17 mouse cellular contexts compared by ENCODE assay signal in genomic region chr1:162642591-162642990, GRCm38 (mm10). TPM values are rescaled to one million over a fixed set of nuclear protein-coding genes. Genes with fewer than 3 reads are reported as not detected.
"Had no signal": no experiment of that assay in that cellular context is flagged by ENCODE, and none has a peak within 500 bp of the region (broad histone marks: within the 10 kb centered on the region; RNA-seq: fewer than 3 reads in every experiment).

No protein-coding gene starts in this region.

- H3K4me1 ChIP-seq: midbrain, embryonic 13.5 days; neural tube, embryonic 13.5 days had no signal

- H3K4me3 ChIP-seq: limb, embryonic 13.5 days; midbrain, embryonic 13.5 days; neural tube, embryonic 13.5 days had no signal

- H3K4me2 ChIP-seq: limb, embryonic 13.5 days; midbrain, embryonic 13.5 days; neural tube, embryonic 13.5 days had no signal

- DNase-seq: kidney, postnatal 36 days; layer of hippocampus, adult 9-11 months; layer of hippocampus, postnatal 36 days; lung, adult 18-20 months; retina, postnatal 1 day; right cerebral cortex, postnatal 4 days; spleen, adult 18-20 months; thymus, adult 18-20 months; thymus, postnatal 14 days had no signal

- ATAC-seq: midbrain, embryonic 13.5 days had no signal

- H3K36me3 ChIP-seq: limb, embryonic 13.5 days; midbrain, embryonic 13.5 days; neural tube, embryonic 13.5 days had no signal

- H3K9ac ChIP-seq: limb, embryonic 13.5 days; liver, embryonic 14.5 days; midbrain, embryonic 13.5 days; neural tube, embryonic 13.5 days had no signal

- H3K27me3 ChIP-seq: limb, embryonic 13.5 days; midbrain, embryonic 13.5 days; neural tube, embryonic 13.5 days had no signal

- H3K27ac ChIP-seq: limb, embryonic 13.5 days; liver, embryonic 14.5 days; midbrain, embryonic 13.5 days; neural tube, embryonic 13.5 days had no signal

- H3K9me3 ChIP-seq: limb, embryonic 13.5 days; midbrain, embryonic 13.5 days; neural tube, embryonic 13.5 days had no signal

RNA-seq across cellular contexts. Expression of gene Myoc, which starts 3.6 kb away (rescaled TPM):
- polyA plus RNA-seq: liver, adult 2 months; midbrain, embryonic 13.5 days; neural tube, embryonic 13.5 days; stomach, embryonic 14.5 days had no signal

RNA-seq across cellular contexts. Expression of gene Myocos, which starts 15.4 kb away (rescaled TPM):
- polyA plus RNA-seq: kidney, embryonic 16.5 days; limb, embryonic 13.5 days; liver, adult 2 months; liver, embryonic 14.5 days; lung, embryonic 16.5 days; midbrain, embryonic 13.5 days; neural tube, embryonic 13.5 days; stomach, embryonic 14.5 days had no signal
